Mouse (Mus musculus) cortical plate, adult 2 months (tissue): Measurements from ENCODE around the gene Ndufa12.

Source experiments
- CTCF ChIP-seq: fragments of 200-500 bp; IDR thresholded peaks from 2 replicates; pipeline ENCODE4 v1.5.1; 2011; ENCODE audit warnings: mild to moderate bottlenecking, control low read depth, low read length; ENCODE audit not compliant: insufficient read depth; ENCODE audit errors: extremely low read depth
- POLR2A ChIP-seq: fragments of 200-500 bp; IDR thresholded peaks from 2 replicates; pipeline ENCODE4 v1.6.1; 2011; ENCODE audit warnings: mild to moderate bottlenecking, low read length, control low read depth; ENCODE audit not compliant: insufficient read depth; ENCODE audit errors: extremely low read depth

GRCm38 (mm10) chr10:94256518-94256917, 58.0 kb downstream of the Ndufa12 start:
- TF ChIP-seq POLR2A (no peak), CTCF (no peak)
